Mouse (Mus musculus) heart, postnatal 25 days (tissue): ENCODE results near the gene Pacrg. TPM values are rescaled to one million over a fixed set of nuclear protein-coding genes. Genes with fewer than 3 reads are reported as not detected.

ENCODE experiments used
- DNase-seq: peaks from one replicate; pipeline ENCODE4 v3.0.0; 2022; ENCODE audit warnings: low spot score
- intact Hi-C: fragments of 180-260 bp; cut with DNase I; formaldehyde crosslinking; loops from one replicate; pipeline ENCODE4 v1.15.1; 2025
- total RNA-seq, 2 experiments: library from RNA; stranded (reverse); gene quantifications; 2 replicates each; pipeline ENCODE4 v1.2.3; 2021

Pacrg gene
- total RNA-seq, 2 experiments from 2014 or later: 1.1 to 1.2 TPM

DNA sequence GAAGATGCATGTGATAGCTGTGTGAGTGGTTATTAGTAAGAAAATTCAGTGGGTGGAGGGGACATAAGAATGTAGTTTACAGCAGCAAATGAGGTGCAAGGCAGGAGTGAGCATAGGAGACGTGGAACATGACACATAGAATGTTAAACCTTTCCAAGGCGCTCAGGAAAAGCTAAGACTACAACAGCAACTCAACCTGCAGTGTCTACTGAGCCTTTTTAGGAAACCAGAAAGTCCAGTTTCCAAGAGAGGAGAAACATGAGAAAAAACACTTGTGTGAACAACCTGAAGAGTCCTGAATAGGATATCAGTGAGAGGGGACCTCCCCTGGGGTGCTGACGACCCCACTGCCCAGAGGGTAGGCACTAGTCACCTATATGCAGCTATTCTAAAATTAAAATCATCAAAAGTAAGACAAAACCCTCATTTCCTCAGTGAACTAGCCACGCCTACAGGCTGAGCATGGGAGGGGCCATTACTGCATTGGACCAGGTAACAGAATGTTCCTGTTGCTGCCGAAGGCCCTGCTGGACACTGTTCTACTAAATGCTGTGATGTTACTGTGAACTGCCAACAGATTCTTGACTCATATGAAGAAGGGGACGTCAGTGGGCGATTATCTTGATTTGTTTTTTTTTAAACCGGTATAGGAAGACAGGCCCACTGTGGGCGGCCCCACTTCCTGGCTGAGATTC is 370.1 kb downstream of the Pacrg start:
- intact Hi-C loops: no loop called here
- DNase-seq: no peak

DNA sequence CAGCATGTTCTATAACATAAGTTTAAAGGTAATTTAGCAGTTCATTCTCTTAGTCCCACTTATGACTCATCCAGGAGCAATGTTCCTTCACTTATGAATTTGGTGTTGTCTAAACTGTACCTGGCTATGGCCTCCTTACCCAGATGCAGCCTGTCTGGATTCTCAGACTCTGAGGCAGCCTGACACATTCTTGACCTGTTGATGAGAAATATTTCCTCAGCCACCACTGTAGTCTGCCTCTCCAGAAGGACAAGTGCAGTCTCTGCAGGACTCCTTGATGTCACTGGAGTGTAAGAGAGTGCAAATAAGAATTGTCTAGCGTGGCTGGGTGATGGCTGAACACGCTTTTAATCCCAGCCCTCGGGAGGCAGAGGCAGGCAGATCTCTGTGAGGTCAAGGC is 373.0 kb downstream of the Pacrg start:
- intact Hi-C loops: no loop called here
- DNase-seq: no peak

DNA sequence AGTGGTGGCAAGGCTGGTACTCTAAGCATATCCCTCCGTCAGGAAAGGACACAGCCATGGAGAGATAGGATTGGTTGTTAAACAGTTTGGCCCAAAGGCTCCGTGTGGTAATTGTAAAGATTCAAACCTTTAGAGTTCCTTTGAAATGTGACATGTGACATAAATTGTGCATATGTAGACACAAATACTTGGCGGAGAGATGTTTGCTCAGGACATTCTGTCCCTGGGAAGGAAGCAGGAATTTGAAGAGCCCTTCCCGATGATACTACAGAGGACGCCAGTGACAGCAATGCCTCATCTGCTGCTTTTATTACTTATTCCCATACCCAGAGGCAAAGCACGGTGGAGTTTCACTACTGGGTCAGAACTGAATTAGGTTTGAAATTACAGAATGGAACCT is 374.6 kb downstream of the Pacrg start:
- intact Hi-C loops: no loop called here
- DNase-seq: no peak

DNA sequence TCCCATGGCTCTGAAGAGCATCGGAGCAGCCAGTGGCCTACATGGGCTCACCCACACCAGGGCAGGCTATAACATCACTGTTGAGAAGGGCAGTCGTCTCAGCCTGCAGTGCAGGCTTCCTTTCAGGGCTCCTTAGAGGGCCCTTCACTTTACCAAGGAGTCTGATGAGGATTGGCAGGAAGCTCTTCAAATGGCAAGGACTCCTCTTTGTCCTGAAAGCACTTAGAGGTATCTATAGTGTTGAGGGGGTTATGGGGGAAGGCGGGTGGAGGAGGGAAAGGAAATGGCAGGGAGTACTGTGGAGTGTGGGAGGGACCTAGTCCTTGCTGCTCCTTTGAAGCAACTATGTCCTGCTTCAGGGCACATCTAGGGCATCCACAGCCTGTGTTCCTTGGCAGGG is 375.4 kb downstream of the Pacrg start:
- DNase-seq: no peak
- intact Hi-C loops: no loop called here

DNA sequence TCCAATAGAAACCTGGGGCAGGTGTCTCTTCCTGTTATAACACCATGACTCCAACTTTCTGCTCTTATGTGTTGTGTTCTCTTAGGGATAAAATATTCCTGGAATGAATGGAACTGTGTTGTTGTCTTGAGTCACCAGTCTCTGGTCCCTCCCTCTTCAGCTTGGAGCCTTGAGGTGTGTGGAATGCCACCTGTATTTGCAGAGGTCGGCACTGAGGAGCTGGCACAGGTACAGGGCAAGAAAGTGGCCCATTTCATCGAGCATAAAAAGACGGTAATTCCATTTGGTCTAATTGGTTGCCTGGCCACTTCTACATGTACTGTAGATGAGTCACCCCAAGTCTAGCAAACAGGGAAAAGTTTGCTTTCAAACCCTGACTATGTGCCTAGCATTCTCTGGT is 376.5 kb downstream of the Pacrg start:
- DNase-seq: no peak
- intact Hi-C loops: no loop called here

DNA sequence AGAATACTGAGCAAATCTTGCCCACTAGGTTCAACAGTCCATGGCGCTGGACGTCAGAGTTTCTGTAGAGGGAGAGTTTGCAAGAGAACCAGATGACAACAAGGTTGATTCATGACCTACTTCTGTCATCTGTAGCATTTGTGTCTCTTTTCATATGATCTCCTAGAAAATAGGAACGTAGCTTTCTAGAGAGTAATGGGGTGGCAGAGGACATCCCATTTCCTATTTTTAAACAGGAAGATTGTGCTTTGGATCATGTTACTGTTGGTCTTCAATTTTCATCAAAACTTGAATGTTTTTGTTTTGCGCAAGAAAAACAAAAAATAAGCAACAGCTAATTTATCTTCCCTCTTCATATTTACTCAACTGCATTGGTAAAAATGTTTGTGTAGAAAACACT is 379.2 kb downstream of the Pacrg start:
- DNase-seq: no peak
- intact Hi-C loops: no loop called here

DNA sequence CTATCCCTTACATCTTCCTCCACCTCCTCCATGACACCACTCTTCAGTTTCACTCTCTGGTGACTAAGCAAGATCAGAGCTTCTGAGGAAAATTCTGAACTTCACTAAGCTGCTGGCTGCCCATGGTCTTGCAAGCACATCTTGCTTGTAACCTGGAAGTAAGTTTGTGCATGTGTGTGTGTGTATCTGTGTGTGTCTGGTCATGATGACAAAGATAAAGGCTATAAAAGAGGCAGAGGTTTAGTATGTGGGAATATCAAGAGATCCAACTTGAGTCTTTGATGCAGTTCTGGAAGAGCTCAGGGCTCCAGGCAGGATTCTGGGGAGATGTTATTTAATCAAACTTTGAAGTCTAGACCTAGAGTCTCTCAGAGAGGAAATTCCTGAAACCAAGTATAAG is 381.4 kb downstream of the Pacrg start:
- DNase-seq: no peak
- intact Hi-C loops: no loop called here

DNA sequence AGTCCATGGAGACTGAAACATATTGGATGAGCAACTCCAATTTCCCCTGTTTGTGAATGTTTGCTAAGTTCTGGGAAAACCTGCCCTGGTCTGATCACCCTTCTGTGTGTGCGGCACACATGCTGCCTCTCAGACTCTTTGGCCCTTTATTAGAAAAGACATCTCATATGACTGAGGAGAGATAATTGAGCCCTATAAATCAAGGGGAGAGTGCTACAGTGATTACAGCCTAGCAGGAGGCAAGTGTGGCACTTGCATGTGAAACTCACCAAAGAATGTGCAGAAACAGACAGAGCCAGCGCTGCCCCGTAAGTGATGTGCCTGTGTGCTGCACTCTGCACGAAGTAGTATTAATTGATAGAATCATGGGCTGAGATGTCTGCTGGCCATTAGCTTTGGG is 383.7 kb downstream of the Pacrg start:
- DNase-seq: no peak
- intact Hi-C loops: no loop called here

DNA sequence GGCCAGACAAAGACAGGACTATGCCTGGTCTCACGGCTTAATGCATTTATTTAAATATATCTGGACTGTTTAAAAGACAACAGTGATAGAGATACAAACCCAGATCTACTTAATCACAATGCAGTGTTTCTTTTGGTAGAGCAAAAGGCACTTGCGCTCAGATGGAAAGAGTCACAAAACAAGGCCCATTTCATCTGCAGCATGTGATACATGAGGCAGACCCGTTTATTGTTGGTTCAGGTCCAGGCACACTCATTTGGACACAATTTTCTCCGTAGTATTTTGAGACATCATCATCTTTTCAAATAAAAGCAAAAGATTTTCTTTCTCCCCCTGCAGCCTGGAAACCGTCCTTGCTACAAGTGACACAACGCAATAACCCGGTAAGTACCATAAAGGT is 384.1 kb downstream of the Pacrg start:
- intact Hi-C loops: no loop called here
- no peak for DNase-seq

DNA sequence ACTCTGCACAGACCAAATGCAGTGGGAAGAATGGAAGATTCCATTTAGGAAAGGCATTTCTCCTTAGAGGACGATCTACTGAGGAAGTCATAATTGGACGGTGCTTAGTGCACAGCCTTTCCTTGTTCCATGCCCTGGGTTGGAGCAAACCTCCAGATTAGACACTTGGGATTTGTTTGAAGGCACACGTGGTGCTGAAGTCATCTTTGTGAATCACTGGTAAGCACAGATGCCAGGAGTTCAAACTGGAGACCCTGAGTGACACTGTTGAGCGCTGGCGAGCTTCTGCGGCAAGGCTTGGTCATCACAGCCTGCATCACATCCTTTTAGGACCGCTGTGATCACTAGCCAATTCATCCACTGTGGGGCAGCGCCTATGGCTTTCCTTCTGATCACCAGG is 385.7 kb downstream of the Pacrg start:
- DNase-seq: no peak
- intact Hi-C loops: loop anchor here (5.0 kb wide), 1 partner anchor 62 kb away; no protein-coding TSS in a partner anchor

DNA sequence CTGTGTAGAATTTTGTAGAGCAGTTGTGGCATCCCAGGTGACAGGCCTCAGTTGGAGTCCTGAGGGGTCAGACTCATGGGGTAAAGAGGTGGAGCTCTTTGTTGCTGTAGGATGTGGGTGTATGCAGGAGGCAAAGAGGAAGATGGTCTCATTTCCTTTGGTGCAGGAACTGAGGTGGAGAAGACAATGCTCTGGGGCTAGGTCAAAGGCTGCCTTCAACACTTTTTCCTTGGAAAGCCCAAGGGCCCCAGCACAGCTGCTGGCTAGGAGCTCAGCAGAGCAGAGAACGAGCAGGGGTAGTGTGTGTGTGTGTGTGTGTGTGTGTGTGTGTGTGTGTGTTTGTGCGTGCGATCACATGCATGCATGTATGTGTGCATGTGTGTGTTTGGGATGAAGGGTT is 387.3 kb downstream of the Pacrg start:
- intact Hi-C loops: loop anchor here (5.0 kb wide), 1 partner anchor 60 kb away; no protein-coding TSS in a partner anchor

DNA sequence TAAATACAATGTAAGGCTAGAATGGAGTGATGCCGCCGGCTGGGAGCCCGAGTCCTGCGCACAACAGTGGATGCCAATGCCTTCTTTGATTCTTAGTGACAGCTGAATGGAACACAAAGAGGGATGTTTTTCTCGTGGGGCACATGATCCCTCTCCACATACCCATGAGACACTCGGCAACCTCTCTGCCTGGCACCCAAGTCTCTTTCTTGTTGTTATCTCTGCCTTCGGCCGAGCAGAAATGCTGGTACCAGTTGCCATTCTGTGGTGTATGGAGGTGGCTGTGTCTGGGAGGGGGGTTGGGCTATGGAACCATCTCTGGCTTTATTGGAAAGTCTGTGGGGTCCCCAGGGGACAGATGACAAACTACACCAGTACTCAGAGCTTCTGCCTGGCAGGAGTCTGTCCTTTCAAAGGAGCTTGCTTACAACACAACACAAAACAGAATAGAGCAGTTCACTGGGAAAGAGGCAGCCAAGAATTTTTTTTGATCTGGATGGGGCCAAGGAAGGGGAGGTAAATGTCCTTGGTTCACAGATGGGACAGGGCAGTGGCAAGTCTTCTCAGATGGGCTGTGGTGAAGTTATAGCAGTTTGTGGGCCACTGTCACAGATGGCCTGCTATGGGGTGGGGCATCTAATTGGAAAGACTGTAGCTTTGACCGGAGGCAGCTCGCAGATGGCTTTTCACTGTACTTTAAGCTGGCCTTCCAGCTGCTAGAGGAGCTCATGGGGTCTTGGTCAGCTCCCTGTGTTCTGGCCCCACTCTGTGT is 388.6 kb downstream of the Pacrg start:
- intact Hi-C loops: loop anchor here (5.0 kb wide), 1 partner anchor 59 kb away; no protein-coding TSS in a partner anchor
- no peak for DNase-seq

More for the DNA sequence above, 387.3 kb downstream of the Pacrg start:
- DNase-seq: no peak

DNA sequence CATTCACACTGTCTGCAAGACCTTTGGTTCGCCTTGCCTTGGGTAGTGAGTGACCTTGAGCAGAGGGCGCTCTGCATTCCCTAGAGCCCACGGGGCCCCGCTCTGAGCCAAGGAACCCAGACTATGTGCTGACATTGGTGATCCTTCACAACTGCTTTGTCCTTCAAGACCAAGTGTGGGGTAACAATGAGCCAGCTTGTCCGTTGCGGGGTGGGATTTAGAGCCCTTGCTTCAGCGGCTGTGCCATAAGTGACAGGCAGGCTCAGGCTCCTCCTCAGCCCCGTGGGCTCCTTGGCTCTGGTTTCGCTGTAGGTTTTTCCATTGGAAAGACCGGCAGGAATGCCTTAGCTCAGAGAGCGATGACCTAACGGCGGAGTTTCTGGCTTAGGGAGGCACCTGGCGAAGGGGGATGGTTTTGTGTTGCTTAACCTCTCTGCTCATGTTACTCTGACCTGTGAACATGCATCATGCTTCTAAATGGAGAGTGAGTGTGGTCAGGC is 390.3 kb downstream of the Pacrg start:
- intact Hi-C loops: loop anchor here (5.0 kb wide), 1 partner anchor 58 kb away; no protein-coding TSS in a partner anchor
- no peak for DNase-seq

DNA sequence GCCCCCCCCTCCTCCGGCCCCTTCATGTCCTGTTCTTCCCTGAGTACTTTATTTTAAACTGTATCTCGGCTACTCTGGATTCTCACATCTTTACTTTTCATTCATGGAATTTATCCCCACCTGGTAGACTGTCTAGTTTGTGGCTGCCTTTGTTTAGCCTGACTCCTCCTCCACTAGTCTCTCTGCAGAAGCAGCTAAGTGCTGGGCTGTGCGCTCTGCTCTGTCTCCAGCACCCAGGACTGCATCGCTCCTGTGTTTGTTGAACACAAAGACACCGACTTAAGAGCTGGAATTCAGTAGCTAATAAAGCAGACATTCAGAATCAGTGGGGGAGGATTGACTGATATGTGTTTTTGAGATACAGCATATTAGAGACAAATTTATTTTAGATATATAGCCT is 391.7 kb downstream of the Pacrg start:
- DNase-seq: no peak
- intact Hi-C loops: no loop called here

DNA sequence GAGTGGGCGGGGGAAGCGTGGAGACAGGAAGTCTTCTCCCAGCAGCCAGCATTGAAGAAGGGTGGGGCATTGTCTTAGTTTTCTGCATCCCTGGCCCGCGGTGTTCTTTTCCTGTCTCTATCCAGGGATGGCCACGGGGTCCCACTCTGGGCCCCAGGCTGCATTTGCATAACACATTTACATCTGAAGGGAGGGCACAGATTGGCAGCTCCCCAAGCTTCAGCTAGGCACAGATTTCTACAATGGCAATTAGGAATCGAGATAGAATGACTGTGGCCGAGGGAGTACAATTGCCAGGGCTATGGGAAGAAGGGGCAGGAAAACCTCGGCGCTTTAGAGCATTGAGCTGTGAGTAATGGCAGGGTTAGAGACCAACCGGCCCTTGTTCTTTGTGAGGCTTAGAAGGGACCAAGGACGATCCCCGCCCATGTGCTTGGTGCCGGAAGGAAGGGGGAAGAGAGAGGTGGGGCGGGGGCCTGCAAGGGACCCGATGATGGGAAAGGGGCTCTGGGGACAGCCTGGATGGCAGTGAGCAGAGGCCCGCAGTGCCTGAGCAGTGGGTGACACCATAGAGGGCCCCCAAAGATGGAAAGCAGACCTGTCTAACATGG is 398.5 kb downstream of the Pacrg start:
- intact Hi-C loops: no loop called here
- DNase-seq: no peak

DNA sequence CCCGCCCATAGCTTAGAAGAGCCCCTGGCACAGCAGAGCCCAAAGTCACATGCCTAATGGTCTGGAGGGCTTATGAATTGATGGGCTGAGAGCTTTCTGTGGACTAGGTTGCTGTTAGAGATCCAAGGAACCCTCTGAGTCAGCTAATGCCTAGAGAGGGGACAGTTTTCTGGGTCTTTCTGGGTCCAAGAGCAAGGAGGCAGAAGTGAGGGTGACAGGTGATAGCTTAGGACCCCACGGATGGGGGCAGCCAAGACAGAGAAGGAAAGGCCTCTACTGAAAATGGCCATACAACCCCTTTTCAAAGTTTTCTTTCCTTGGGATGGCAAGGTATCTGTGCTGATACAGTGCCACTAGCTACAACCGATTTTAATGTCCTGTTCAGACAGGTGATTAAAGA is 399.1 kb downstream of the Pacrg start:
- intact Hi-C loops: no loop called here
- DNase-seq: no peak

DNA sequence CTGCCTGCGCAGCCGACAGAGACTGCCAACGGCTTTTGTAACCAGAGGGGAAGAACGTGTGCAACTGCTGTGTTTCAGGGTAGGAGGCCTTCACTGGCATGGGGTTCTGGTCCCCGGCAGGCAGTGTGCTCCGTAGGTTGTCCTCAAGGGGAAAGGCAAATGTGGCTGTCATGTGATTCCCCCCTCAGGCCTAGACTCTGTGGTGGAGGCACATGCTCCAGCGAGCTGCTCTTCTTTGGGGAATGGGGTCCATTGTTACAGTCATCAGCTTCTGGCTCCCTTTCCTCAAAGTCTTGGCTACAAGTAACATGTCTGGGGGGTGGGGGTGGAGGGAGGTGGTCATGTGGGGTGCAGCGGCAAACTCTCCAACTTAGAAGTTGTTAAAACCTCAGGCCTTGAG is 400.3 kb downstream of the Pacrg start:
- no peak for DNase-seq
- intact Hi-C loops: no loop called here

DNA sequence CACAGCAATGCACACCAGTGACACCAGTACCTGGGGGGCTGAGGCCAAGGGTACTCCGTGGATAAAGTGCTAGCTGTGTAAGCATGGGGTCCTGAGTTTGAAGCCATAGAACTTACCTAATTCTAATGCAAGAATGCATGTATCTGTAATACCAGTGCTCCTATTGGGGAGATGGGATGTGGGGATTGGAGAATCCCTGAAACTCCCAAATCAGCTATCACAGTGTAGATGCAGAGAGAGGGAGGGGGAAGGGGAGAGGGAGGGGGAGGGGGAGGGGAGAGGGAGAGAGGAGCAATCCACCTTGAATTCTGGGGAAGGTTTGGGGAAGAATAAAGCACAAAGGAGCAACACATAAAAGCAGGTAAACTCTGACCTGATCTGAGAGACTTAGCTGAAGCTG is 405.2 kb downstream of the Pacrg start:
- DNase-seq: no peak
- intact Hi-C loops: no loop called here

DNA sequence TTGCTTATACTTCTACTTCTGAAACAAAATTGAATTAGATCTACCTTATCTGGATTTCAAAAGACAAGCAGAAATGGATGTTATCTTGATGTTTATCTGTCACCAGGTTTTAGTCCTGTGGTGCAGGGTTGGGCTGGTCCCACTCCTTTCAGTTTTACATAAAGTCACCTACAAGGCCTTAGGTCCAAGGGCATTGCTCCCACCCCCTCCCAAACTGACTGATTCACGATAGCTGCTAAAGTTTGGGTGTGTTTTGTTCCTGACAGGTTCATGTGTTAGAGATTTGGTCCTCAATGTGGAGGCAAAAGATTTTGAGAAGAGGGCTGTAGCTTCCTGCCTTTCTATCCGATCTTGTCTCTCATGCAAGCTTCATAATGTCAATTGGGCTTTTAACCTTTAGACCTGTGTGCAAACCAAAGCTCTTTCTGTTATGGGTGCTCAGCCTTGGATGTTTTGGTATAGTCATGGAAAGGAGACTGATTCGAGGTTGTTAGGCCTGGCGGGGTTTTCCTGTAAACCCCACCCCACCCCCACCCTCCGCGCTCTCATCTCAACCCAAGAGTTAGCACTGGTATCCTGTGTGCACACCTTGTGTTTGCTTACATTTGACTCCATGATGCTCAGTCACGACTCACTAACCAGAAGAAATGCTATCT is 407.5 kb downstream of the Pacrg start:
- intact Hi-C loops: no loop called here
- DNase-seq: no peak

DNA sequence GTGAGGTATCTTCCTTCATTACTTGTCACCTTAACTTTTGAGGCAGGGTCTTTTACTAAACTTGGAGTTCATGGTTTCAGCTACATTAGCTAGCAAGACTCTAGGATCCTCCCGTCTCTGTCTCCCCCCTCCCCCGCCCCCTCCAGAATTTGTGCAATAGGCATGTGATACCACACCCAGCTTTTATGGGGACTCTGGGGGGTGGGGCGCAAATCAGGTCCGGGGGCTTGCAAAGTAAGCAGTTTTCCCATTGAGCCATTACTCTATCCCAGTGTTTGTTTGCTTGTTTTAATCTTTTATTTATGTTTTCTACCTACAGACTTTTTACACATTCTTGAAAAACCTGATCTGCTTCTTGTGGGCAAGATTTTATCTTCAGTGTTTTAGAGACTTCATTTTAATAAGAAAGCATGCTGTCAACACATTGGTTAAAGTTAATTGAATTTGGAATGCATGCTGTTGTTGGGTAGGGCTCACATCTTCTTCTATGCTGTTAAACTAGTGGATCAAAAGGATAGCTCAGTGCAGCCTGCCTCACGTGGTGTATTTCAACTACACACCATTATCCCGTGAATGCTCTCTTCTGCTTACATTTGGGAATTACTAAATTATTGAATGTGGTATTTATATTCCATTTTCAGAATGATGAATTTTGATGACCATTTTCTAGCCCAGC is 408.1 kb downstream of the Pacrg start:
- DNase-seq: no peak
- intact Hi-C loops: no loop called here
